Mouse (Mus musculus): Measurements from ENCODE around the gene Prl3c1.
"Not testable (repeated sequence)": the region's sequence is repeated elsewhere in the genome, so short reads cannot be mapped to it uniquely, and the experiment has no call there.

Gene Prl3c1

DNA sequence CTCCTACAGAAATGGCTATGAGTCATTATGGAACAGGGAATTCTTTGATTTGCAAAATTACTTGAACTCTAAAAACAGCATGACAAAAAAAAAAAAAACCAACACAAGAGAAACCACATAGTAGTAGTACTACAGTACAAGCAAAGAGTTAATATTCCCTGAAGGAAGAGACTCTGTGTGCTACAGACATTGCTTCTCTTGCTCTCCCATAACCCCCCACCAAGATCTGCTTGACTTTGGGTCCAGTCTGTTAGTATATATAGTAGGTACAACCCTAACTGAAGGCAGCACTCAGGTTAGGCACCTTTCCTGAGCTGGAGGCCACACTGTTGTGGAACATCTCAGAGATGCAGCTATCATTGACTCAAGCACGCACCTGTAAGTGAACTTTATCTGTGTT lies at the start of gene Prl3c1:
Prl3c1 (plus strand) TSS at position 301 of the 400 bp plus-strand sequence.
- no peak for DNase-seq

DNA sequence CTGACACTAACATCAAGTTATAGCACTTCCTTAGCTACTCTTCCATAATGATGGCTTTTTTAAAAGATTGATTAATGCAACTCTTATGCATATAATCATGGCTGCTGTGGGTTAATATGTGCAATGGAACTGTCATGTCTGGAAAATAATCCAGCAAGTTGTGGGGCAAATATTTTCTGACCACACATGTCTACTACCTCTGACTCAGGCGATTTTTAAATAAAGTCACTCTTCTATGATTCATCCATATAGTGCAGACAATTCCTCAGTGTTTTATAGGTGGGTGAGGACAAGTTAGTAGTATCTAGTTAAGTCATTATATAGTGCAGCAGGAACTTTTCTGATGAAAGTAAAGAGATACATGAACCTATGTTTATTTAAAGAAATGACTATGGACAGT lies 48.2 kb upstream of the Prl3c1 start:
- no peak for DNase-seq

DNA sequence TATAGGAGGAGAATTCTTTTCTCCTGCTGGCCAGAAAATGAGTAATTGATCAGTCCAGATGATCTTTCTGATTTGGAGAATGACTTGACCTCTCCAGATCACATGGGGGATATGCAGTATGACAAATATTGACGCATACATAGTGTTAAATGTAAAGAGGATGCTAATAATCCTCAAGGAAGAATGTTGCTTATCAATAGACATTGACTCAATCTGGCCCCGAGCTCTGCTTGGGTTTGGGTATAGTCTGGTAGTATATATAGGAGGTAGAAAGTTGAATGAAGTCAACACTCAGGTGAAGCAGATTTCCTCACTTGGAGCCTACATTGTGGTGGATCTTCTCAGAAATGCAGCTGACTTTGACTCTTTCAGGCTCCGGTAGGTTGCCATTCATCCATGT lies 40.0 kb upstream of the Prl3c1 start, which contains the start of gene Prl3d3:
Prl3d3 (plus strand) TSS at position 301 of the 400 bp plus-strand sequence.
- not testable (repeated sequence) for DNase-seq

DNA sequence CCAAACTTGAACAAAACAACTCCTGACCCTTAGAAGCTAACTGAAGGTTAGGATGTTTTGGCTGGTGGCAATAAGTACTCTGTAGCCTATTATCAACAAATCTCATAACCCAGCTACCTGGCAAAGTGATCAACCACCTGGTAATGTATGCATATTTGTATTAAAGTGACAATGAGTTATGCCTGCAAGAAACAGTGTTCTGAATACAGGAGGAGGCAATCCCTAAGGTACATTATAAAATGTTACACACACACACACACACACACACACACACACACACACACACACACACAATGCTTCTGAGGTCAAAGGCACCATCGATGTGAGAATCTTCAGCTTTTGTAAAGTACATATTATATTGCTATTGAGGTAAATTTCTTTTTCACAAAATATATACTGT lies 45.1 kb downstream of the Prl3c1 start, which contains the start of gene Prl3b1:
Prl3b1 (plus strand) TSS at position 301 of the 400 bp plus-strand sequence.
- no peak for DNase-seq
